Mouse (Mus musculus): ENCODE measurements at regions not wholly inside any gene's neighbourhood (a gene's known extent, or its start where the extent isn't known, plus 50 kb on each side); places are given as distances from the start of the nearest gene placed in this dataset.

GRCm38 (mm10) chr1:114835926-114836325, 848.6 kb upstream of the Cntnap5a start:
- no peak for DNase-seq

GRCm38 (mm10) chr1:114849671-114850070, 834.9 kb upstream of the Cntnap5a start:
- no peak for DNase-seq

GRCm38 (mm10) chr1:114860983-114861382, 823.6 kb upstream of the Cntnap5a start:
- no peak for DNase-seq

GRCm38 (mm10) chr1:114862927-114863326, 821.6 kb upstream of the Cntnap5a start:
- DNase-seq: peak; percentile 3 to 24

- DNase-seq: no peak
These were observed 808.8 kb upstream of the Cntnap5a start for GRCm38 (mm10) chr1:114875791-114876190.

All from layer of hippocampus, postnatal 36 days (tissue).